Mouse (Mus musculus): ENCODE results near the gene Acbd6.

DNA sequence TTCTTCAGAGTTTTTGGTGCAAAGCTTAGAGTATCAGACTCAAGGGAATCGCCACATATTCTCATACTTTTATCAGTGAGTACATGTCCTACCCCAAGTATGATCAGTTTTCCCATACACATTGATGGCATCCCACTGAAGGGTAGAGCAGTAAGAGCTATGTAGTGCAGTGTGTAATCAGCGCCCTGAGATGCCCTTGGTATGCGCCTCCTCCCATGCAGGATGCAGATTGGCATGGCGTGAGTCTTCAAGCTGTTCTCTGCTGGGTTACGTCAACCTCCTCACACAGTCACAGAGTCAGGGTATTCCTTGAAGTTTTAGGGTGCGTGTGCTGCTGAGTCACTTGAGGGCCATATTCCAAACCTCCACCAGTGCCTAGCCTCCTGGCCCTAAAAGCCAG lies 134.3 kb downstream of the Acbd6 start:
- TF ChIP-seq GATA1 (IDR thresholded peaks at IDR 0.05; ENCODE audit: low read length) (no peak), TAL1 (IDR thresholded peaks at IDR 0.05; ENCODE audit: low read length) (no peak)
